In the genomic region with DNA sequence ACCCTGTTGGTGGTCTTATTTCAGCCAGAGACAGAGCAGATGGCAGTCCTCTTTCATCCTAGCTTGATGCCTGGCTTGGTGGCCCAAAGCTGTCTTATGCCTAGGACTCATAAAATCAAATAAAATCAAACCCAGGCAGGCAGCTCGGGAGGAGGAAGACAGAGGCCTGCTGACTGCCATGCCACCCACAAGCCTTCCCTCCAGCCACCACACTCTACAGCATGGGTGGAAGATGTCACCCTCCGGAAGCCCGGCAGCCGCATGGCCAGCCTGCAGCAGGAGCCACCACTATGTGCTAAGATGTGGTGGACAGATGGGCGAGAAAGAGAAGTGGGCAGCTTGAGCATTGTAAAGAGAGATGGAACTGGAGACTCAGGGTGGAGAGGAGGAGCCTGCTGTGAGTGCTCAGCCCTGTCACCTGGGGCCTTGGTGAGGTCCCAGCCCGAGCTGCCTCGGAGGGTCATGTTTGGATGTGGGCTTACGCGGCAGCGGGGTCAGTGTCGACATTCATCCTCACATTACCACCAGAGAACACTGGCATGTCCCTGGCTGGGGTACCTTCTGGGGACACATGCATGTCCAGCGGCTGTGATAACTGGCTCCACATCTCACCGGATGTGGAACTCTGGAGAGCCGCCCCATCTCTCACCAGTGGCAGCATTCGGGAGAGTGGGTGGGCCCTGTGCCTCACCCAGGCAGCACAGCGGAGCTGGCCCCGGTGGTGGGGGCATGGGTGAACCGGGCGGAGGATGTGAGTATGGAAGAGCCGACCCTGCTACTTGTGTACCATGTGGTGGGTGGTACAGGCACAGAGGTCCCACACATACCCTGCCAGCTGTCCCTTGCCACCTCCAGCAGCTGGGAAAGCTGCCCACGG, we compare ENCODE assay signal across 8 mouse cellular contexts. TPM values are rescaled to one million over a fixed set of nuclear protein-coding genes. Genes with fewer than 3 reads are reported as not detected.
DNase-seq lines count a peak whose midpoint lies in the region; ATAC-seq and TF ChIP-seq lines count a peak whose summit lies in the region.

No protein-coding gene starts in this region.

- no peak overlapping the region for H3K9ac ChIP-seq in liver, embryonic 11.5 days (ENCODE audit: low read depth, low read length)
- no peak overlapping the region for H3K9ac ChIP-seq in embryonic facial prominence, embryonic 14.5 days (ENCODE audit: low read depth, low read length)
- H3K9ac ChIP-seq in liver, postnatal 0 days (replicated peaks), result no peak overlapping the region

- H3K27me3 ChIP-seq in liver, embryonic 11.5 days (replicated peaks; ENCODE audit: control insufficient read depth, insufficient read depth, low read length), result 0 out of 2 replicates have a peak, but pooled peaks cover 2% of the 10 kb centered on the region
- H3K27me3 ChIP-seq in embryonic facial prominence, embryonic 14.5 days (replicated peaks; ENCODE audit: control insufficient read depth, insufficient read depth, low read length), result no peaks in the 10 kb centered on the region
- H3K27me3 ChIP-seq in liver, postnatal 0 days (ENCODE audit: insufficient read depth, low read length), result no peaks in the 10 kb centered on the region

- WGBS in liver, embryonic 11.5 days, result 31% methylated on average over 21 of the region's 21 CpGs
- 48% methylated on average over 19 of the region's 21 CpGs for WGBS in embryonic facial prominence, embryonic 14.5 days
- WGBS in liver, postnatal 0 days (ENCODE audit: insufficient replicate concordance), result 40% methylated on average over 20 of the region's 21 CpGs

- no peak overlapping the region for H3K27ac ChIP-seq in liver, embryonic 11.5 days (ENCODE audit: low read depth, low read length)
- H3K27ac ChIP-seq in embryonic facial prominence, embryonic 14.5 days (replicated peaks; ENCODE audit: low read depth, low read length), result no peak overlapping the region
- H3K27ac ChIP-seq in liver, postnatal 0 days (ENCODE audit: low read depth), result no peak overlapping the region

- H3K4me2 ChIP-seq in liver, embryonic 11.5 days, result peak overlapping the region; percentile 44
- peak overlapping the region; percentile 26; the same call in 1 of the 2 replicates for H3K4me2 ChIP-seq in embryonic facial prominence, embryonic 14.5 days (ENCODE audit: low read depth, low read length)
- peak overlapping the region; percentile 18; the same call in 1 of the 2 replicates for H3K4me2 ChIP-seq in liver, postnatal 0 days (ENCODE audit: low read depth, low read length)

- H3K36me3 ChIP-seq in liver, embryonic 11.5 days (ENCODE audit: control insufficient read depth, insufficient read depth, low read length), result no peaks in the 10 kb centered on the region
- no peaks in the 10 kb centered on the region for H3K36me3 ChIP-seq in embryonic facial prominence, embryonic 14.5 days (ENCODE audit: control insufficient read depth, insufficient read depth, low read length)
- no peaks in the 10 kb centered on the region for H3K36me3 ChIP-seq in liver, postnatal 0 days (replicated peaks; ENCODE audit: insufficient read depth, low read length)

- no peaks in the 10 kb centered on the region for H3K4me1 ChIP-seq in liver, embryonic 11.5 days (replicated peaks; ENCODE audit: control insufficient read depth, insufficient read depth, low read length)
- H3K4me1 ChIP-seq in embryonic facial prominence, embryonic 14.5 days (ENCODE audit: control insufficient read depth, insufficient read depth, low read length), result no peaks in the 10 kb centered on the region
- 0 out of 2 replicates have a peak, but pooled peaks cover 3% of the 10 kb centered on the region for H3K4me1 ChIP-seq in liver, postnatal 0 days (ENCODE audit: insufficient read depth)

- 0 out of 2 replicates have a peak overlapping the region, but pooled peaks have one; percentile 5 for H3K4me3 ChIP-seq in liver, embryonic 11.5 days (ENCODE audit: low read depth, low read length)
- no peak overlapping the region for H3K4me3 ChIP-seq in embryonic facial prominence, embryonic 14.5 days (ENCODE audit: low read depth, low read length)
- no peak overlapping the region for H3K4me3 ChIP-seq in liver, postnatal 0 days (ENCODE audit: low read depth, low read length)

- ATAC-seq in frontal cortex, adult (ENCODE audit: low TSS enrichment), result peak; percentile 76
- ATAC-seq in liver, embryonic 11.5 days (replicated peaks; ENCODE audit: low FRiP score), result peak; percentile 51; the same call in 1 of the 2 replicates
- ATAC-seq in embryonic facial prominence, embryonic 14.5 days (ENCODE audit: low read depth), result peak; percentile 50; the same call in 1 of the 2 replicates
- no peak for ATAC-seq in liver, postnatal 0 days

- H3K9me3 ChIP-seq in liver, embryonic 11.5 days (ENCODE audit: control insufficient read depth, low read length), result no peaks in the 10 kb centered on the region
- no peaks in the 10 kb centered on the region for H3K9me3 ChIP-seq in embryonic facial prominence, embryonic 14.5 days (ENCODE audit: control insufficient read depth, low read length)
- H3K9me3 ChIP-seq in liver, postnatal 0 days (ENCODE audit: low read length), result no peaks in the 10 kb centered on the region

- TF ChIP-seq EP300 in liver, postnatal 0 days (IDR thresholded peaks at IDR 0.05; ENCODE audit: low read depth), result no peak

- DNase-seq in frontal cortex, postnatal 25 days (ENCODE audit: low spot score in 2 of 2), result no peak
- DNase-seq in liver, embryonic 11.5 days (ENCODE audit: low spot score), result no peak
- no peak for DNase-seq in liver
- DNase-seq in embryonic facial prominence, embryonic 14.5 days (ENCODE audit: low spot score), result no peak
- no peak for DNase-seq in liver, postnatal 0 days
- DNase-seq in thymus, postnatal 4 days, result no peak
- no peak for DNase-seq in embryo, embryonic 10 days (ENCODE audit: low spot score)

- no peak for TF ChIP-seq CTCF in liver, postnatal 0 days (IDR thresholded peaks at IDR 0.05; ENCODE audit: low read depth)

RNA-seq across cellular contexts. Expression of gene Osbp2, which starts 29.9 kb away (rescaled TPM):
- 0.32 and 0.38 TPM in 2 replicates for polyA plus RNA-seq in liver, embryonic 11.5 days (2014; fragmentation: Nextera tagmentation; extraction: Ambion mirVana)
- polyA plus RNA-seq in embryonic facial prominence, embryonic 14.5 days (2014; fragmentation: Nextera tagmentation; extraction: Ambion mirVana), result 0.93 and 1.3 TPM in 2 replicates
- 0.07 TPM in 1 of 2 replicates, not detected in the other for polyA plus RNA-seq in liver, postnatal 0 days (2015; fragmentation: Nextera tagmentation; extraction: Ambion mirVana)
